Mouse (Mus musculus): ENCODE measurements around the gene Bmp2k. TPM values are rescaled to one million over a fixed set of nuclear protein-coding genes. Genes with fewer than 3 reads are reported as not detected.
A peak's percentile ranks its signal among the peaks of the same experiment; 100 is the strongest.

Bmp2k gene
- total RNA-seq (2022): 10 to 100 TPM; 21.9 to 35.4 (median 29.1) TPM

GRCm38 (mm10) chr5:96997310-96997801, at the start of gene Bmp2k:
Gene Bmp2k (plus strand): TSS chr5:96997689.
- DNase-seq: peak; percentile 86

DNA sequence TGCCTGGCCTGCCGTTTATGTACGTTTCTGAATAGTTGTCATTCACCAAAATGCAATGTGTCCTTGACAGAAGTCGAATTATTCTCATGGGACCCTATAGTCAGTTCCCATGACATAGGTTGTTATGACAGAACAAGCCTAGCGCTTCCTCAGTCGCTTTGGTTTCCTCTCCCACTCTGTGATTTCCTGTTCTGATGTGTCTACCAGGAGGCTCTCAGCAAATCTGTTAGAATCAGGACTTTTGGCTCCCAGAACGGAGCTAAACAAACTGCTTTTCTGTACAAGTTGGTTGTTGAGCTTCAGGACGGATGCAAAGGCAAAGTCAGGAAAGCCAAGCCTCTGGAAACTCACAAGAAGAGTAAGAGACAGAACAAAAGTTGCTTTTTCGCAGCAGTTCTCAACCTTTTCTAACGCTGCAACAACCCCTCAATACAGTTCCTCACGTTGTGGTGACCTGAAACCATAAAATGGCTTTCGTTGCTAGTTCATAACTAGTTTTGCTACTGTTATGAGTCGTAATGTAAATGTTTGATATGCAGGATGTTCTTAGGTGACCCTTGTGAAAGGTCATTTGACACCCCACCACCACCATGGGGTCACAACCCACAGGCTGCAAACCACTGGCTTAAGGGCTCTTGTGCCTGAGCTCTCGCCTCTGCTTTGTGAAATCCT, 48.5 kb upstream of the Bmp2k start:
- no peak for DNase-seq

GRCm38 (mm10) chr5:96949839-96950666, 47.4 kb upstream of the Bmp2k start:
- no peak for DNase-seq

GRCm38 (mm10) chr5:96950667-96951492, 46.6 kb upstream of the Bmp2k start:
- no peak for DNase-seq

- no peak for DNase-seq
Measured at GRCm38 (mm10) chr5:96951493-96952105, 45.9 kb upstream of the Bmp2k start.

GRCm38 (mm10) chr5:96954040-96954439, 43.4 kb upstream of the Bmp2k start:
- DNase-seq: no peak

DNA sequence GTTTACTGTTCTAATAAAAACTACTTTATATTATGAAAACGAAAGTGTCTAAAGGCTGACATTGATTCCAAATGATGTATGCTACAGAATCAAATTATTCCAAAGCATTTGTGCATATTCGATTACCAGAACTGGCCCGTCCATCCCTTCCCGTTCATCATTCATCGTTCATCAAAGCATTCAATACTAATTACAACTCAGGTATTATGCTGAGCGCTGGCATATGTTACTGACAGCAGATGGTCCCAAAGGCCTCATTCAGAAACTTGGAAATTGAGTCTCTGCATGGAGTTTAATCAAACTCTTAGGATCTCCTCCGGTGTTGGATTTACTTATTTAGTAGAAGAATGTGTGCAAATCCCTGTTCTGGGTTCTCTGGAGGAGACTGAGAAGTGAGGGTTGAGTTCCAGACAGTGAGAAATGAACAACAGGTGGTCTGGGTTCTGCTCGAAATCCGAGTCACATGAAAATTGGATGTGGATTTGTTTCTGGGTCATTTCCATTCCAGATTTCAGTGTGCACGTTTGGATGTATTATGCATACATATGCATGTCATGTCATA, 42.9 kb upstream of the Bmp2k start:
- no peak for DNase-seq

DNA sequence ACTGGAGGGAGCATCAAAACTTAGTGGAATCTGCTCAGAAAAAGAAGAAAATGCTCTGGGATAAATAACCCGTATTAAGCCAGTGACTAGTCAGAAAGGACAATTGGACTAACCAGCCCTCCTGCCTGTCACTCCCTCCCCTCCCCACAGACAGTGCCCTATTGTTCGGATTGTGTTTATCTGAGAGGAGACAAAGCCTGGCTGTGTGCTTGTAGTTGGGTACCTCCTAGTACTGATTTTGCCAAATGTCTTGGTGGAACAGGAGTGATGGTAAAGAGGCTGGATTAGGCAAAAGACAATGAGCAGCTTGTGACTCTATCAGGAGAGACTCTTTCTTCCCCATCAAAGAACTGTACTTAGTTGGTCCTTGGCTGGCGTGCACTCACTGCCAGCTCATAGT, 40.6 kb upstream of the Bmp2k start:
- no peak for DNase-seq

GRCm38 (mm10) chr5:96961122-96961521, 36.4 kb upstream of the Bmp2k start:
- DNase-seq: no peak

DNA sequence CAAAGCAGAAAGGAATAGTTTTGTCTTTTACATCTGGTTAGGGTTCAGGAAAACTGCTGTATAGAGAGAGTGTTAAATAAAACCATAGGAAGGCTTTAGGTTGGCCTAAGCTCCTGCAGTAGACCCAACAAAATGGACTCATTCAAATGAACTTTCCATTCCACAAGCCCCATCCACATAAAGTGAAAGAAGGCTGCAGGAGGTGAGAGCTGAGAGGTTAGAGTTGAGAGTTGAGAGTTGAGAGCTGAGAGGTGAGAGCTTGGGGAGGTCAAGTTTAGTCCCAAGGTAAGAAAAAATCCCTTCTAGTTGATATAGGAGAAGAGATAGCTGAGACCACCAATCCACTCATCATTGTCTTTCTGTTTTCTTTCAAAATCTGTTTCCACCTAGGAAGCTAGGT, 35.6 kb upstream of the Bmp2k start:
- DNase-seq: no peak

DNA sequence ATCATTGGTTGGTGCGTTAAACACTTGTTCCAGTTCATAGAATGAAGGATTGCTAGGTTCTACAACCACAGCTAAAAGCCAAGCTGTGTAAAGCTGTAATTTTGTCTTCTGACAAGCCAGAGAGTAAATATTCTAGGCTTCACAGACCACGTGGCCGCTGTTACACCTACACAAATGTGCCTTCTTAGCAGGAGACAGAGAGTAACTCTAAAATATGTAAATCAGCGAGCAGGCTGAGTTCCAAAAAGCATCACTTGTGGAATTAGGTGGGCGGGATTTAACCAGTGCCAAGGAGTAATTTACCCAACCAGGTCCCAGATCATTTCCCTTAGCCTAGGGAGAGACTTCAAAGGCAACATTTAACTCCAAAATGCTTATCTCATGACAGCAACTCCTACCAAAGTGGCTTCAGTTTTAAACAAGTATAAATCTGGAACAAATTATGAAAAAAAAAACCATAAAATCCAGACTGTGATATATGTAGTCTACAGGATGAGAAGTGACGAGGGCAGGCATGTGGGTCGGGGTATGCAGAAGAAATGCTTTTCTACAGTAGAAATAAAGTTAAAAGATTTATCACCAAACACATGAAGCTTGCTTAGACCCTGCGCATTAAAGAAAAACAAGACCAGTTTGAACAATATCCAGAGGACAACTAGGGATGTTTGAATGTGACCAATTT, 35.1 kb upstream of the Bmp2k start:
- DNase-seq: no peak

DNA sequence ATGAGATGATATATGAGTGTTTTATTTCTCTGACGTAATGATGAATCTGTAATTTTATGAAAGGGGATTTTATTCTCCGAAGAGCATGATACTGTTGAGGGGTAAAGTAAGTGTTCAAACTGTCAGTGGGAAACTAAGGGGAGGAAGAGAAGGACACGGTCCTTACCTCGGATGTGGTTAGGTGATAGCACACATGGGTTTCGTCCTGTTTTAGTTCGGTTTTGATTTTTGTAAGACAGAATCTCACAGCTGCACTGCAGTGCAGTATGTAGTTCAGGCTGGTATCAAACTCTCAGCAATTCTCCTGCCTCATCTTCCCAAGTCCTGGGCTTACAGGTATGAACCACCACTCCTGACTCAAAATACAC, 34.6 kb upstream of the Bmp2k start:
- no peak for DNase-seq

GRCm38 (mm10) chr5:96964062-96965028, 33.1 kb upstream of the Bmp2k start:
- DNase-seq: no peak

GRCm38 (mm10) chr5:96965029-96965403, 32.5 kb upstream of the Bmp2k start:
- no peak for DNase-seq

DNA sequence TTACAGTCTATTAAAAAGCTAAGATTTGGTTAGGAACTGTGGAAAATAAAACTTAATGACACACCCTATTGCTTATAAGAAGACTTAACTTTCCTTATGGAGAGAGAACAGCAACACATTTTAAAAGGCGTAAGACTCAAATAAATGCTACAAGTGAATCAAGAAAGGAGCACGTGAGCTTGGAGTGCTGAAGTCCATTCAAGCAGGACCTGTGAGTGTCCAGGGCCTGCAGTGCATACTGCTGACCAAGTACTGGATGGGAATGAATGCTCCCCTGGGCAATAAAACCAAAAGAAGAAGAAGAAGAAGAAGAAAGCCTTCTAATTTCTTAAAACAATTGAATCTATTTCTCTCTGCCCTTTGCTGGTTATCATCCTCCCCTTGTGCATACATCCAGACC, 32.0 kb upstream of the Bmp2k start:
- no peak for DNase-seq

- no peak for DNase-seq
Measured at GRCm38 (mm10) chr5:96968628-96969027, 28.9 kb upstream of the Bmp2k start.

DNA sequence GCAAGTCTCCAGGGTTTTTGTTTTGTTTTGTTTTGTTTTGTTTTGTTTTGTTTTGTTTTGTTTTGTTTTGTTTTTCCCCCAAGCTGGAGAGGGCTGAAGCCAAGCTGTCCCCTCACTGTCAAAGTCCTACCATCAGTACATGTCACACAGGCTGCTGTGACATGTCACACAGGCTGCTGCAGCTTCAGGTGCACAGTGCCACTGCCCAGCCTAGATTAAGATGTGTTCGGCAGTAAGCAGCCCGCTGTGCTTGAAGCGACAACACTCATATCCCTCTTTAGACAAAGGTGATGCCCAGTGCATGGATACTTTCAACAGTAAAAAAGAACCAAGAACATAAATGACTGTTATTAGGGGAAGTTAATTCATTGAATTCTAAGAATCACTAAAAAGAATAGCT, 28.5 kb upstream of the Bmp2k start:
- no peak for DNase-seq

DNA sequence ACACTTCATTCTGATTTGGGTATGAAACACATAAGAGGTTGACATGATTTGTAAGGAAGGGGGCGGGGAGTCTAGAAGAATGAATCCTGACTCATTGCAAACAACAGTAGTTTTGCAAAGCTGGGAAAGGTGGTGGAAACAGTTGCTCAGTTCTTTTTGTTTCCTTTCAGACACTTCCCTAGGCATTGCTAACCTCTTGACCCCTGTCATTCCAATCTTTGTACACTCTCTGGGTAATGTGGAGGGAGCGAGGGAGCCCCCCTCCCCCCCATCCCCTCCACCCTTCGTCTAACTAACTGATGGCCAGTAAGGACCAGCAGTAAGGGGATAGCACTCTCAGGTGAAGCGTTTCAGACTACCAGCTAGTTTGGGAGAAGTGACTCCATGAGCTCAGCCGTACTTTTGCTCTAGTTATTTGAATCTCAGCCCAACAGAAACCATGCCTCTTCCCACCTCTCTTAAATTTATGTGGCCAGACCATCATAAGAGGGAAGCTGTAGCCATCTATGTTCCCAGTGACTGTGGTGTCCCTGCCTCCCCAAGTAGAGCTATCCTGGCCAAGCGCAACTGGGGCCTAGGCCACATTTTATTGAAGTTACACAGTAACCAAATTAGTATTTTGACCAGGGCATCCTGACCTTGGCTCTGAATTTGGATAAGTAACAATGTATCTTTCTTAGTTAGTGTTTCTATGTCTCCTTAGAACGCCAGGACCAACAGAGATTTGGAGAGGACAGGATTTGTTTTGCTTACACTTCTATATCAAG, 27.6 kb upstream of the Bmp2k start:
- no peak for DNase-seq

DNA sequence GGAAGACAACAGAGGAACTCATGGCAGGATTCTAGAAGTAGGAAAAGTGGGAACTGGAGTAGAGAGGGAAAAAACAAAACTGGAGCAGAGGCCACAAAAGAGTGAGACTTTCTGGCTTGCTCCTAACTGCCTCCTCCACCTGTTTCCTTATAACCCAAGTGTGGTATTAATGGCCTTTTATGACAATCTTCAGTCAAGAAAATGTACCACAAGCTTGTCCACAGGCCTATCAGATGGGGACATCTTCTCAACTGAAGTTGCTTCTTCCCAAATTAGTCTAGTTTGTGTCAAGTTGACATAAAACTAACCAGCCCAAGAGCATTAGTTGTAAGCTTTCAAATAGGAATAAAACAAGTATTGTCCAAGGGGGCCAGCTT, 27.0 kb upstream of the Bmp2k start:
- no peak for DNase-seq
